Mouse (Mus musculus) spleen, adult 18-20 months (tissue): ENCODE results near the gene Dab2ip.

Source experiments
- DNase-seq, 2 experiments: peaks; one replicate each; pipeline ENCODE4 v3.0.0; 2022; ENCODE audit warnings: mixed read lengths in 2 of 2

The Dab2ip gene

DNA sequence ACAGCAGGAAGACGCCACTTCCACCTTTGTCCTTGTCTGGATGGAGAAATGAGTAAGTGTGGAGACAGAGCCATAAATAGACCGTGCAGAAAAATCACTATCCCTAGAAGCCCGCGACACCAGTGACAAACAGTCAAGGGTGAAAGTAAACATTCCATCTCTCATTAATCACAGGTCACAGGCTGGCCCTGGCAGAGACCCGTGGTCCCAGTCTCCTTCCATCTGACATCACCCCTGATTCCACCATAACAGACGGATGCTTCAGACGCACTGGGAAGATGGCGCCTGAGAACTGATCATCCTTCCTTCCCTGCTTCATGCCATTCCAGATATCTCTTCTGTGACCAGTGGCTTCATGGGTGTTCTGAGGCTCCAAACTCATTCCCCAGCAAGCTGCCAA lies 206.3 kb downstream of the Dab2ip start:
- DNase-seq, result no peak

DNA sequence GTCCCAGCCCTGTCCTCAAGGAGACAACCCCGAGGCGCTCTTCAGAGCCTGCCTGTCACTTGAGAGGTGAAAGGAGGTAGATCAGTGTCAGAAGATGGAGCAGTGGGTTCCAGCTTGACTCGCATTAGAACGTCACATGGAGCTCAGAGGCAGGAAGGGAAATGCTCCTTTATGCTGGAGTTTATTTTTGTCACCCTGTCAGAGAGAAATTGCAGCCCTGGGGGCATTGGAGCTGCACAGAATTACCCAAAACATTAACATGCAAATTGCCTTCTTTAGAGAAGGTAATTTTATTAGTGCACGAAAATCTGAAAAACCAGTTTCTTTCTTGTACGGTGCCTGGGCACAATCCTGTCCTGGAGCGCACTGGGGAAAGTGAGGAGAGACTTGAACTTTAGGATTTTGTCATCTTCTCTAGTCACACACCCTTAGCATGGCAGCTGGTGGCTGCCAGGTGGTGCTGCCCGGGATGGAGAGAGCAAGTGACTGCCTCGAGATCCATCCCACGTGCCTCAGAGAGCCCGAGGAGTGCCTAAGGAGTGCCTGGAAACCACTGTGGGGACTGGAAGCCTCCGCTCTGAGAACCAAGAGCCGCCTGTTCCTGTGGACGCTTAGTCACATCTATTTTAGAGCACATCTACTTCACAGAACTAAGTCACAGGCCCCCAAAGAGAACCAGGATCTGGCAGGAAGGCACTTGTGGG lies 209.9 kb downstream of the Dab2ip start:
- DNase-seq, result no peak

- no peak for DNase-seq
Measured at GRCm38 (mm10) chr2:35768538-35769238, 210.6 kb downstream of the Dab2ip start.

DNA sequence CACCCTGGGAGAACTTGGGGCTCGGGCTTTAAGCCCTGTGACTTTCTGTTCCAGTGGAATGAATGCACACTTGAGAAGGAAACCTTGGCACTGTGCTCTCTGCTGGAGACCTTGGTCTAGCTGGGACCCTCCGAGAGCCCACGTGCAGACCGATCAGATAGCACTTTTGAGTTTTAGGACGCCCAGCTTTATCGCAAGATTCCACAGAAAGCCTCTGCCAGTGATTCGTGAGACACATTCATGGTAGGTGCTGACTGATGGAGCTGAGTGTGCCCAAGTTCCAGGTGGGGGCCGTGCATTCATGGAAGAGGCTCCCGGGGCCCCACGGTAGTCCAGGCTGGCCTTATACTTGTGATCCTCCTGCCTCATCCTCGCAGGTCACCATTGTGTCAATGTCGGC lies 211.3 kb downstream of the Dab2ip start:
- DNase-seq, result no peak

GRCm38 (mm10) chr2:35770541-35770940 lies 212.5 kb downstream of the Dab2ip start:
- no peak for DNase-seq

GRCm38 (mm10) chr2:35775651-35776055 lies 217.6 kb downstream of the Dab2ip start:
- no peak for DNase-seq

- no peak for DNase-seq
Measured at GRCm38 (mm10) chr2:35776935-35777334, 218.9 kb downstream of the Dab2ip start.

DNA sequence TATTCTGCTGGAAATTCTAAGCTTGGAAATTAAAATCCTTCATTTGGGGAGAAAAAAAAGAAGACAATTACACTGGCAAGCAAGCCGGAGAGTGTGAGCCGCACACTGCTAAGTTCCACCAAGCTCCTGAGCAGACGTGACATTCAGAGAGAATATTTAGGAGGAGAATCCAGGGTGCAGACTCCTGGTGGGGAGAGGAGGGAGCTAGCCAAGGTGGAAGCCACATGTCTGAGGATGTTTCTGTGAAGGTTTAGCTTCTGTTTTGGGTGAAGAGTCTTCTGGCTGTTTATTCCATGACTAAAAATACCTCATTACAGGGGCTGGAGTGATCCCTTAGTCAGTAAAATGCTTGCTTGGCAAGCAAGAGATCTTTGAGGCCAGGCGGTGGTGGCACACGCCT lies 221.2 kb downstream of the Dab2ip start:
- DNase-seq, result no peak
